Mouse (Mus musculus) adrenal gland, postnatal 25 days (tissue): ENCODE measurements around the gene Cdyl2. TPM values are rescaled to one million over a fixed set of nuclear protein-coding genes. Genes with fewer than 3 reads are reported as not detected.

Experiments used
- DNase-seq: peaks from one replicate; pipeline ENCODE4 v3.0.0; 2021; ENCODE audit warnings: mixed read lengths
- long read RNA-seq: library from polyadenylated mRNA; stranded (forward); transcript quantifications from one replicate; pipeline ENCODE4 v2.0.0, GENCODE M21; 2021
- total RNA-seq: library from RNA; stranded (reverse); gene quantifications from 2 replicates; pipeline ENCODE4 v1.2.3, GENCODE M21; 2021

Cdyl2 gene
- 9.0 and 10.8 TPM in 2 replicates for total RNA-seq
- long read RNA-seq, transcript Cdyl2-201 (7 exons, 2,411 nt) = major isoform, 11 of 15 reads
- long read RNA-seq, partial matches to known transcripts = 3 of 15 reads
- long read RNA-seq, other reads (novel, unspliced or antisense) = 1 of 15 reads

DNA sequence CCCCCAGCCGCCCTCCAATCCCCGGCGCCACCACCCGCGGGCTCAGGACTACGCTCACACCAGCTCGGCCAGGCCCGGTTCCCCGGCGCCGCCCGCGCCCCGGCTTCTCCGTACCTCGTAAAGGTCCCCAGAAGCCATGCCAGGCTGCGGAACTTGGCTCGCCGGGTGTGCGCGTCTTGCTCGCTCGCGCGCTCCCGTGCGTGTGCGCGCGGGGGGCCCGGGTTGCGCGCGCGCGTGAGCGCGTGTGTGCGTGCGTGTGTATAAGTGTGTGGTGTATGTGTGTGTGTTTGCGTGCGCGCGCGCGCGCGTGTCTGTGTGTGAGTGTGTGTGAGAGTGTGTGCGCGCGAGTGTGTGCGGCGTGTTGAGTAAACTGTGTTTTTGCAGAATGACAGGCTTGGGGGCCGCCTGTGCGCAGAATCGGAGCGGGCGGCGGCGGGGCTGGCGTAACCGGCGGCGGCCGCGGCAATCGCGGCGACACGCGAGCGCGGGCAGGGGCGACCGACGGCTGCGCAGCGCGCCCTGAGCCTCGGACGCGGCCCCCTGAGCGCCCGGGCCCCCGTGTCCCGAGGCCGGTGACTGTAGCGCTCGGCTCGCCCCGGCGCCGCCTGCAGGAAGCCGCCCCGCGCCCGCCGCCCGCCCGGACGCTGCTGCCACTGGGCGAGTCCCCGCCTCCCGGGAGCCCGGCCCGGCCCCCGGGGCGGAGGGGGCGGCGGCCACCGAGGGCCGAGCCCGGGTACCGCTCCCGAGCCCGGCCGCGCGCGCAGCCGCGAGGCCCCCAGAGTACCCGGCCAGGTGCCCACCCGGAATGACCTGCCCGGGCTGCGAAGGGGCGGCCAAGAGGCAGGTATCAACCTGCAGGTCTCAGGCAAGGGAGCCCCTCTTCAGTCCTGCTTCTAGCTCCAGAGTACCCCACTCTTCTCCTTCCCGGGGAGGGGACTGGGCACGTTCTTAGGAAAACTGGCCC is at the start of gene Cdyl2:
TSS of gene Cdyl2 (minus strand) at position 308 of the 964 bp plus-strand sequence.
- DNase-seq = peak; percentile 84

DNA sequence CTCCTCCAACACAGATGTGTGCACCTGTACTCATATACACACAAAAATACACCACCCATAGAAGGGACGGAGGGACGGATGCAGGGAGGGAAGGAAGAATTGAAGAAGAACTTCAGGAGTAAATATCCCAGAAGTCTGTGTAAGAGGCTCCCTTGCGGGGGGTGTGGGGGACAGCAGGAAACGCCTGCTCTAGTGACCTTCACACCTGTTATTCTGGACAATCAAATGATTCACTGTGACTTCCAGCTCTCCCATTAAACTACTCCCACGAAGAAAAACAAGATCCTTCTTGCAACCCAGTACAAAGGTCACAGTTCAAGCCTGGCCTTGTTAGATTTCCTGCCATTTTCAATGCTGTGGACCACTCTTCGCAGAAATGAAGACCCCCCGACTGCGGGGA is 47.8 kb upstream of the Cdyl2 start:
- no peak for DNase-seq

DNA sequence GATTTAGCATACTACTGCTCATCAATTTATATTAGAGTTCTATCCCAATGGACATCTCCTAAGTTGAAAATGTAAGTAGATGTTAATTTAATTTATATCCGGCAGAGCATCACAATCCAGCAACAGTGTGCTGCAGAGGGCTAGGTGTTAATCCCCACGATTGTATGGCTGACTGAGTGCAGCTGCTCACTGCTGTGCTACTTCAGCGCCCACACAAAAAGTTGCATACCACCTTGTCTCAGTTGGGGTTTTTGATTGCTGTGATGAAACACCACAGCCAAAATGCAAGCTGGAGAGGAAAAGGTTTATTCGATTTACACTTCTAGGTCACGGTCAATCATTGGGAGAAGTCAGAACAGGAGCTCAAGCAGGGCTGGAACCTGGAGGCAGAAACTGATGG is 41.4 kb upstream of the Cdyl2 start:
- DNase-seq = no peak

- no peak for DNase-seq
Measured at GRCm38 (mm10) chr8:116772727-116773126, 39.9 kb upstream of the Cdyl2 start.

GRCm38 (mm10) chr8:116771797-116772343 is 39.1 kb upstream of the Cdyl2 start:
- no peak for DNase-seq

DNA sequence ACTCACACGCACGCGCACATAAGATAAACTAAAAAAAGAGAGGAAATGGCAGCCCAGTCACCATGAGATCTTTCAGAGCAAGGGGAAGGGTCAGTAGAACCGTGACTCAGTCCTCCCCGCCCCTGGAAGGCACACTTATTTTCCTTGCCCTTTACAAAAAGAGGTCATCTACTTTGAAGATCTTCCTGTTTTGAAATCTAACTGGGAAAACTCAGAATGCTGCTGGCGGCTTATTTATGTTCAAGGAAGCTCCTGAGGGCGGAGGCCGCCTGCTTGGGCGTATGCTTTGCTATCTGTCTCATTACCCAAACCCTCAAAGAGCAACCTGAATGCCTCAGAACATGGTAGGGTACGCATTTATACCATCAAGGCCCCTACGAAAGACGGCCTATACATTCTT is 38.0 kb upstream of the Cdyl2 start:
- DNase-seq = no peak

DNA sequence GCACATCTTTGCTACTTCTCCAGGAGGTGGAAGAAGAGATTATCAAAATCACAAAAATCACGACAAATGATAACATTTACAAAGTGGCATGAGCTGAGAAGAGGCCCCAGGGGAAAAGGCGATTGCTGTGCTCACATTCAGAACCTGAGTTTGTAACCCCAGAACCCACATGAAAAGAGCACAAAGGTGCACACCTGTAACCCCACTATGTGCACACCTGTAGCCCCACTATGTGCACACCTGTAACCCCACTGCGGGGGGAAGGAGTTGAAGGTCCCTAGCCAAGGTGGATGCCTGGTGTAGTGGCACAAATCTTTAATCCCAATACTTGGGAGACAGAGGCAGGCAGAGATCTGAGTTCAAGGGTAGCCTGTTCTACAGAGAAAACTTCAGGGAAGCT is 23.4 kb upstream of the Cdyl2 start:
- DNase-seq = no peak

DNA sequence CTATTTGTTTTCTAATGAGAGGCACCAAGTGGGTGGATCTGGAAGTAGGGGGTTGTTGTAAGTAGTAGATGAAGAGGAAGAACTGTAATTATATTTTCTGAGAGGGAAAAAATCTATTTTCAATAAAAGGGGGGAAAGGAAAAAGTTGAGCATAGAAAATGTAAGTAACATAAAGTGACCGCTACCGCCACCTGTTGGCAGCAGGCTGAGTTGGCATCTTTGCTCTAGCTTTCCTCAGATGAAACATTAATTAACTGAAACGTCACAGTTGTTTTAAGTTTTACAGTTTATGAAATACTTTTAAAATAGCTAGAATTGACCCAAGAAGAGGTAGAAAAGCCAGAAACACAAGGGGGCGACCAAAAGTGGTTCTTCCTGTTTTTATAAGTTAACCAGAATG is 22.8 kb upstream of the Cdyl2 start:
- DNase-seq = peak; percentile 53

GRCm38 (mm10) chr8:116740726-116741125 is 7.9 kb upstream of the Cdyl2 start:
- DNase-seq = no peak

- DNase-seq = no peak
Measured at GRCm38 (mm10) chr8:116735306-116735705, 2.5 kb upstream of the Cdyl2 start.

DNA sequence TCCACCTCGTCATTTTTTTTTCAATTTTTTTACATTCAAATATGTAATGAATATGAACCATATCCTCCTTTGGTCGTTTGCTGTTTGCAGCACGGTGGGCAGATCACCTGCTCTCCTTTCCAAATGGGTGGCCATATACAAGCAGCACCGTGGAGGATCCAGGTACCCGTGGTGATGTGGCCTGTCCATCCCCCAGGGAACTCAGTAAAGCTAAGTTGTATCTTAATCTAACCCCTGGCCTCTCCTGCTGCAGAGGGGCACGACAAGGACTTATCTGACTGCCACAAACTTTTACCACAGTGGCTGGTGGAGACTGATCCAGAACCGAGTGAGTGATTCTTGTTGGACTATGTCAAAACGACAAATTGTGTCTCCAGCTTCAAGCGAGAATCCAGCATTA is 1.4 kb upstream of the Cdyl2 start:
- DNase-seq = no peak

DNA sequence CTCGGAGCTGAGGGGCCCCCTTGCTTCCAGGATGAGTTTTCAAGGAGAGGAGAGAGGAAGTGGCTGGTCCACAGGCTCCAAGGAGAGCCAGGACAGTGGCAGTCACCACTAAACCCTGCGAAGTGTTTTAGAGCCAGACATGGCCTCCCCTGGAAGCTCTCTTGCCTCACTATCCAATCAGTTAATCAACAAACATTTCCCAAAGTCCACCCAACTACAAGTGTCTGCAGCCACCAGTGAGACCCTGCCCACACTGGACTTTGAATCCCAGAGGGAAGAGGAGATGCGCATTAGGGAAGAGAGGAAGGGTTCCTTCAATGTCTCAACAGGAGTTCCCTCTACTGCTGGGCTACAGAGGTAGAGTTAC is 840 bp upstream of the Cdyl2 start:
- DNase-seq = no peak

DNA sequence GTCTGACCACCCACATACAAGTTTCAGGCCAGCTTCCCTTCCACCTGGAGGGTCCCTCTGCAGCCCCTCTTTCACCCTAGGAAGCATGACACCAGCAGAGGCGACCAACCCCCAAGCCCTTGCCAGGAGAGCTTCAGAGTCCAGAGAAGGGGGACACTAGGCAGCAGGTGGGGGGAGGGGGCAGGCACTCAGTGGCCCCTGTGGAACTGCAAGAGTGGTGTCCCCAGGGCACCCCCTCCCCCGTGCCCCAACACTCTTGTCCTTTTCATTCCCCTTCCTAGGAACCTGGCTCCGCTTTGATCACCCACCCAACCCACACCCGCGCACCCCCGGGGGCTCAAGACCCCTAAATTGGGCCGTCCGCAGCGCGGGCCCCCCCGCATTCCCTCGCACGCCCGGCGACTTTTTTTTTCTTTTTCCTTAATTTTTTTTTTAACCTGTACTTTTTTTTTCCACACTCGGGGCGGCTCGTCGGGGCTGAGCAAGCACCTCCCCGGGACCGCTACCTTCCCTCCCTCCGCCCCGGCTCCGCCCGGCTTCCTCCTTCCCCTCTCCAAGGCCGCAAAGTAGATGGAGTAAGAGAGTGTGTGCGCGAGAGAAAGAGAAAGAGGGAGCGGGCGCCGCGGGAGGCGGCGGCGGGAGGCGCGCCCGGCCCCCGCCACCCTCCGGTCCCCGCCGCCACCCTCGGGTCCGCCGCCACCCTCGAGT is 661 bp downstream of the Cdyl2 start:
- DNase-seq = peak; percentile 74

GRCm38 (mm10) chr8:116721451-116721850 is 11.3 kb downstream of the Cdyl2 start:
- no peak for DNase-seq

DNA sequence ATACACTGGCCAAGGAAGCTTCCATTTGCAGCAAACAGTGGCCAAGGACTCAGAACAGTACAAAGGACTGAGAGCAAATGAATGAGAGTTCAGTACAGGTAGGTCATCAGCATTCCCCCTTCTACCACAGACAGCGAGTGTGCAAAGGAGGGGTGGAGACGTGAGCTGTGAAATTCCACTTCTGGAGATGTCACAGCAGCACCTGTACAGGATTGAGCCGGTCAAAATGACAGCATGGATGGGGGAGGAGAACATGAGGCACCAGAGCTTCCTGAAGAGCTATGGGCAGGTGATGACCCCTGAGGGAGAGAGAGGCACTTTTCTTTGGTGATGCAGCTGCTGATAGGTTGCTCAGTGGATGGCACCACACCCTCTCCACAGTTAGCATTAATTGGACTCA is 25.3 kb downstream of the Cdyl2 start:
- DNase-seq = no peak

- DNase-seq = no peak
Measured at GRCm38 (mm10) chr8:116702501-116702900, 30.3 kb downstream of the Cdyl2 start.

DNA sequence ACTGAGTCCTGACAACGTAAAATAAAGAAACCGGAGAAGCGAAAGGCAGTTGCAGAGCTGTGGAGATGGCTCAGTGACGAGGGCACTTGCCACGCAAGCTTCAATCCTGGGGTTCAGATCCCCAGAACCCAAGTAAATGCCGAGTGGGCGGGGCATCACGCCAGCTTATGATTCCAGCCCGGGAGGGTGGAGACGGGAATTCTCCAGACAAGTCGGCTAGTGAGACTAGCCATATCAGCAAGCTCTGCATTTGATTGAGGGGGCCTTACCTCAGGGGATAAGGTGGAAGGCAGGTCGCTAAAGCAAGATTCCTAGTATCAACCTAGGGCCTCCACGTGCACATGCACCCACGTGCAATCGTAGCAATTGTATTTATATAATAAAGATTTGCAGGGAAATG is 39.9 kb downstream of the Cdyl2 start:
- no peak for DNase-seq

DNA sequence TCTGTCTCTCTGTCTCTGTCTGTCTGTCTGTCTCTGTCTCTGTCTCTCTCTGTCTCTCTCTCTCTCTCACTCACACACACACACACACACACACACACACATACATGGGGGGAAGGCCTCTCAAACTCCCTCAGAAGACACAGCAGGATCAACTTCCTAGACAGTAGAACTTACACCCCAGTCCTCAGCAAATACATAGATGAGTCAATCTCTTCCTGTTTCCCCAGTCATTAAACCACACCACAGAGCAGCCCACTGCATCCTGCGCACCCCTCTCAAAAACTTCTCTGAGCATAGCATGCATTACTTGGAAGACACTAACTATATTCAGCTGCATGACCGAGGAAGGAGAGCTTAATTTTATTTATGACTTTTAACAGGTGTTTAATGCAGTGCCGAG is 43.0 kb downstream of the Cdyl2 start:
- DNase-seq = no peak

- DNase-seq = no peak
Measured at GRCm38 (mm10) chr8:116676174-116676573, 56.6 kb downstream of the Cdyl2 start.

DNA sequence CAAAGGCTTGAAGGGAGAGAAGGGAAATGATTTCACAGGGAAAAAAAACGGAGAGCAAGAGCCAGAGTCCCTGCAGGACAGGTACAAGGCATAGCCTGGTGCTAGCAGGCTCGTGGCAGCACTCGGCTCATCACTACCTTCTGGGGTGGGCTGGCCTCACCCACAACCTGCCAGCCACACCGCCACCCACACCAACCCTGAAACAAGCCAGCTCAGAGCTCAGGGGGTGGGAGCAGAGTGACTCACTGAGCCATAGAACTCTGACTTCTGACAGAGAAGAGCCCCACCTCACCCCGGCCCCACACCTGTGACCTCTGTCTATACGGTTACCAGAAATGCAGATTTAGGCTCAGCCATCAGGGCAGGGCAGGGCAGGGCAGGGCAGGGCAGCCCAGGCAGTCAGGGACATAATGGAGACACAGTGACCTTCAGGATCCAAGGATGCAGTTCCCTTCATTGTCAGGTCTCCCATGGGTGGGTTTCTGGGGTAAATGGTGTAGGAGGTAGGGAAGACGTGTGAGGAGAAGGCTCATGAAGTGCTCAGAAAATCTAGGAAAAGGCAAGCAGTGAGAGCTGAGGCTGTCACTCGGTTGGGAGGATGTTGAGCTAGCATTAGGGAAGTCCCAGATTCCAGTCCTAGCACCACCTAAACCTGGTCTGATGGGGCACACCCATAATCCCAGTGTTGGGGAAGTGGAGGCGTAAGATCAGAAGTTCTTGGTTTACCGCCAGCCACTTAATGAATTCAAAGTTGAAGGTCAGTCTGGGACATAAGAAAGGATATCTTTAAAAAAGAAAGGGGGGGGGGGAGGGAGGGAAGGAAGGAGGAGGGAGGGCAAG is 58.6 kb downstream of the Cdyl2 start:
- DNase-seq = no peak

GRCm38 (mm10) chr8:116673493-116673892 is 59.3 kb downstream of the Cdyl2 start:
- DNase-seq = no peak

- DNase-seq = no peak
Measured at GRCm38 (mm10) chr8:116673052-116673451, 59.7 kb downstream of the Cdyl2 start.
